Mouse (Mus musculus): ENCODE data around the gene Sp3. TPM values are rescaled to one million over a fixed set of nuclear protein-coding genes. Genes with fewer than 3 reads are reported as not detected.
A peak's percentile ranks its signal among the peaks of the same experiment; 100 is the strongest.
"Not testable (repeated sequence)": the region's sequence is repeated elsewhere in the genome, so short reads cannot be mapped to it uniquely, and the experiment has no call there.

Gene Sp3
- polyA plus RNA-seq, 1 experiment, result 8.9 TPM

DNA sequence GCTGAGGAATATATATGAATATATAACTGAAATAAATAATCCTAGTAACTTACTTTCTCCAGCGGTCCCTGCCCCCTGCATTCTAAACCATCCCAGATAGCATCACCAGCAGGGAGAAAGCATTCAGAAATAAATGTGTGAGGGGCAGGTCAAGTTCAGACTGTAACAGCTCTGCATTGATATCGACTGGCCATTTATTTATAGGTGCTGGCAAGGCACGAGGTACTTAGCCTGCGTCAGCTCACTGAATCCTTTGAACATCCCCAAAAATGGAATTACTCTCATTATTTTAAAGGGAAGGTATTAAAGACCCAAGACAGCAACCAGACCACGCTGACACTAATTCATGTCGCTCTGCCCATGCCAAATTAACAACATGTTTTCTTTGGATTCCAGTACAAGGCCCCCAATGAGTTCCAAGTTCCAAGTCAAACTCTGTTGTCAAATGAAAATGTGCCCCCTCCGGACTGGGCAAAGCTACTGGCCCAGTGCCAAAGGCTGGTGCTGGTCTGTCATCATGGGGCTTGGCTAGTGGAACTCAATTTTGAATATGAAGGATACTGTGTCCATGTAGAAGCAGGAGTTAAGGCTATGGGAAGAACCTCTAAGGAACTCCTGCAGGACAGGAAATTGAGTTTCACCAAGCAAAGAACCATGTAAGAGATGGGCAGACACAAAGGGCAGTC lies 64.9 kb downstream of the Sp3 start:
- Histone ChIP-seq H3K27me3 (ENCODE audit: control insufficient read depth, insufficient read depth, low read length) (no peaks in the 10 kb centered on the region), H3K27ac (ENCODE audit: control insufficient read depth, insufficient read depth, low read depth, low read length) (no peak overlapping the region), H3K4me1 (ENCODE audit: control insufficient read depth, insufficient read depth, low read length) (no peaks in the 10 kb centered on the region), H3K36me3 (ENCODE audit: control insufficient read depth, insufficient read depth, low read length) (no peaks in the 10 kb centered on the region), H3K4me3 (ENCODE audit: control insufficient read depth, low read depth, low read length) (no peak overlapping the region)
- no peak for TF ChIP-seq POLR2A (IDR thresholded peaks at IDR 0.05; ENCODE audit: control insufficient read depth, low read depth, low read length)
- no peak for TF ChIP-seq CTCF (IDR thresholded peaks at IDR 0.05; ENCODE audit: control insufficient read depth, insufficient read depth, insufficient replicate concordance, low read depth, low read length)

DNA sequence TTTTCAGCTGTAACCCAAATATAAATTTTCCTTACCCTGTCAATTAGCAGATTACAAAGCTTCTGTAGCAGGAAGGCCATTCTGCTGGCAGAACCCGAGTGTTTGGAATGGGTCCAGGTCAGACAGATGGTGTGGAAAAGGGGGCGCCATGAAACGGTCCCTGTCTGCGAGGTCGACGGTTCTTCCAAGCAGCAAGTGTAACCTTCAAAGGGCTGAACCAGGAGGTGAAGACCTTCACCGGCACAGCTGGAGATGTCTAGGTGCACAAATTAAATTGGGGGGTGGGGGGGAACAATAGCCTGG lies 66.8 kb downstream of the Sp3 start:
- Histone ChIP-seq H3K36me3 (ENCODE audit: control insufficient read depth, insufficient read depth, low read length) (no peaks in the 10 kb centered on the region), H3K27ac (ENCODE audit: control insufficient read depth, insufficient read depth, low read depth, low read length) (no peak overlapping the region), H3K4me1 (ENCODE audit: control insufficient read depth, insufficient read depth, low read length) (no peaks in the 10 kb centered on the region; the same call in 1 of the 2 replicates), H3K4me3 (ENCODE audit: control insufficient read depth, low read depth, low read length) (no peak overlapping the region), H3K27me3 (ENCODE audit: control insufficient read depth, insufficient read depth, low read length) (no peaks in the 10 kb centered on the region)
- TF ChIP-seq POLR2A (IDR thresholded peaks at IDR 0.05; ENCODE audit: control insufficient read depth, low read depth, low read length), result no peak
- no peak for TF ChIP-seq CTCF (IDR thresholded peaks at IDR 0.05; ENCODE audit: control insufficient read depth, insufficient read depth, insufficient replicate concordance, low read depth, low read length)

DNA sequence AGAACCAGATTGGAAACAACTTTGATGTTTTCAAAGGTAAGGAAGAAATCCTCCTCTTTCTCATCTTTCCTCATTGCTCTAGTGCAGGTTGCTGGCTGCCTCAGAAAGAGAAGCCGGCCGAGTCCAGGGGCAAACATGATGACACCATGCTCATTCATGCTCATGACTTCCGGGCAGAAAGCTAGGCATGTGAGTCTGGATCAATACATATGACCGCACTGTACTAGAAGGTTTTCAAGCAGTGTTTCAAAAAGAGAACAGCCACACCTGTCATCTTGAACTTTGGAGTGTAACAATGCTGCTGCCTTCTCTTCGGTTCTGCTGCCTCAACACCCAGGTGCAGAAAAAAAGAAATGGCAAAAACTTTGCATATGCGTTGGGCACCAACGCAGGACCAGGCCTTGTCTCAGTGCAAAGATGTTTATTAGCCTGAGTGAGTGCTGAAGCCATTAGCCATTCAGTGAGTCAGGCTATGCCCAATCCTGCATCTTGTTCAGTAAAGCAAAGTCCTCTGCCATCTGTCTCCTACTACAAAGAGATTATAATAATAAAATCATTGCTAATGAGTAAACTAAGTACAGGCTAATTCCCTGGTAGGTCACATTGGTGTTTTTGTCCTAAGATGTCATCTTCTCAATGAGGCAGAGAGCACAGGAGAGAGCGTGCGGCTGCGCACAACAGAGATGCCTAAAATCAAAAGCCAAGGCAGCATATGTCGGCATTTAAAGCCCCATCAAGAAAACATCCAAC lies 67.4 kb downstream of the Sp3 start:
- Histone ChIP-seq H3K4me3 (ENCODE audit: control insufficient read depth, low read depth, low read length) (no peak overlapping the region), H3K4me1 (ENCODE audit: control insufficient read depth, insufficient read depth, low read length) (no peaks in the 10 kb centered on the region; the same call in 1 of the 2 replicates), H3K27ac (ENCODE audit: control insufficient read depth, insufficient read depth, low read depth, low read length) (no peak overlapping the region), H3K27me3 (ENCODE audit: control insufficient read depth, insufficient read depth, low read length) (no peaks in the 10 kb centered on the region), H3K36me3 (ENCODE audit: control insufficient read depth, insufficient read depth, low read length) (no peaks in the 10 kb centered on the region)
- no peak for TF ChIP-seq CTCF (IDR thresholded peaks at IDR 0.05; ENCODE audit: control insufficient read depth, insufficient read depth, insufficient replicate concordance, low read depth, low read length)

DNA sequence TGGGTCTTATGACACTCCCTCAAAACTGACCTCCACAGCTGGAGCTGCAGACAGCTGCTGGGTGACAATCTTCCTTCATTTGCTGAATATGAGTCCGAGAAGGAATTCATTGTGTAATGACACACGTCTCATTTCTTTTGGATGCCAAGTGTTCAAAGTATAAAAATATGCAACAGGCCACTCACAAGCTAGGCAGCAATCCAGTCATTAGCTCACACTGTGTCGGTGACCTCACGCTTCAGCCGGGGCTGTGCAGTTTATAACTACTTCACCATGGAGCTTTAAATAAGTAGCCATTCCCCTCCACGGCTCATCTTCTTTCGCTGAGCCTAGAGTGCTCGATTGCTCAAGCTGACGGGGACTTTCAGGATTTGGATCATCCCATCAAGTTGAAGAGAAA lies 68.7 kb downstream of the Sp3 start:
- TF ChIP-seq CTCF (IDR thresholded peaks at IDR 0.05; ENCODE audit: control insufficient read depth, insufficient read depth, insufficient replicate concordance, low read depth, low read length) (no peak), POLR2A (IDR thresholded peaks at IDR 0.05; ENCODE audit: control insufficient read depth, low read depth, low read length) (no peak)
- Histone ChIP-seq H3K27ac (ENCODE audit: control insufficient read depth, insufficient read depth, low read depth, low read length) (no peak overlapping the region), H3K4me3 (ENCODE audit: control insufficient read depth, low read depth, low read length) (no peak overlapping the region), H3K4me1 (ENCODE audit: control insufficient read depth, insufficient read depth, low read length) (no peaks in the 10 kb centered on the region; the same call in 1 of the 2 replicates), H3K36me3 (ENCODE audit: control insufficient read depth, insufficient read depth, low read length) (no peaks in the 10 kb centered on the region), H3K27me3 (ENCODE audit: control insufficient read depth, insufficient read depth, low read length) (no peaks in the 10 kb centered on the region)

DNA sequence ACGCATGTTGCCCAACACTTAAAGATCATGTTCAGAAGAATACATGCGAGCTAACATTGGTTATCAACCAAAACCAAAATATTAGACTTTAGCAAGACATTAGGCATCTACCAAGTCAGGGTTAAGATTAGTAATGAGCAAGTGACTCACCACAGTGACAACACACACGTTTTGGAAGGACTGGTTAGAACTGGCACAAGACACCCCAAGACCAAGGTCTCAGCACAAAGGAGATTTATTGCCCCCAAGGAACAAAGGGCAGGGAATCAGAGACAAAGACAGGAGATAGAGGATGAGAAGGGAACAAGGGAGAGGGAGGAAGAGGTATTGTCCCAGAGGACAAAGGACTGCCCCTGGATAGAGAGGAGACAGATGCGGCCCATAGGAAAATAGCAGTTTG lies 71.2 kb downstream of the Sp3 start:
- Histone ChIP-seq H3K27ac (ENCODE audit: control insufficient read depth, insufficient read depth, low read depth, low read length) (no peak overlapping the region), H3K27me3 (ENCODE audit: control insufficient read depth, insufficient read depth, low read length) (no peaks in the 10 kb centered on the region)
- TF ChIP-seq CTCF (IDR thresholded peaks at IDR 0.05; ENCODE audit: control insufficient read depth, insufficient read depth, insufficient replicate concordance, low read depth, low read length) (no peak), POLR2A (IDR thresholded peaks at IDR 0.05; ENCODE audit: control insufficient read depth, low read depth, low read length) (no peak)

DNA sequence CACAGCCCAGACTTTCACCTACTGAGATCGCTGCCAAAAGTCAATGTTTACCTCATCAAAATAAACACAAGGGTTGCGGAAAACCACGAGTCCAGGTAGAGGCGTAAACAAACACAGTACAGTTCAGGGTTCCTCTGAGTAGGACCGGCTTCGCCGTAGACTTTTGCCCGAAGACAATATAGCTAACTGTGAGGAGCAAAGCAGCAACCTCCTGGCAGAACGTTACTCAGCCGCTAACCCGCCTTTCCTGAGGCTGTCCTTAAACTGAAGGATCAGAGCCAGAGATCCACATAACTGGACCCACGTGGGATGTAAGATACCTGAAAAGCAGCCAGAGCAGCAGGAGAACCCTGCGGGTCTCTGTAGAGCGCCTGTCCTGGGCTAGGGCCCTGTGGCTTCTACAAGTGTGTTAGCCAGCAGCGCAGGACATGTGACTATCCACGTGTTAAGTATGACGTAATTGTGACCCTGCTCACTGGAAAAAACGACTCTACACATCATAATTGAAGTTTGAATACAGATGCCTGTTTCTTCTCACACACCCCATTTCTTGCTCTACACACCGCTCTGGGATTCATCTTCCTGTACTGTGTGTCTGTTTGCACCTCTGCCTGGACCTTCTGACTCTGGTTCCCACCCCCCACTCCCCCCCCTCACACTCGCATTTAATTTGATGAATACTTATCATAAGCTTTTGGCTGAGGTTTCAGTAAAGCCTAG lies 71.9 kb downstream of the Sp3 start:
- no peak for TF ChIP-seq POLR2A (IDR thresholded peaks at IDR 0.05; ENCODE audit: control insufficient read depth, low read depth, low read length)
- TF ChIP-seq CTCF (IDR thresholded peaks at IDR 0.05; ENCODE audit: control insufficient read depth, insufficient read depth, insufficient replicate concordance, low read depth, low read length), result no peak
- H3K27ac ChIP-seq (ENCODE audit: control insufficient read depth, insufficient read depth, low read depth, low read length), result no peak overlapping the region
- no peaks in the 10 kb centered on the region for H3K36me3 ChIP-seq (ENCODE audit: control insufficient read depth, insufficient read depth, low read length)
- peak overlapping the region; percentile 69 for H3K4me3 ChIP-seq (ENCODE audit: control insufficient read depth, low read depth, low read length)
- H3K4me1 ChIP-seq (ENCODE audit: control insufficient read depth, insufficient read depth, low read length), result no peaks in the 10 kb centered on the region; the same call in 1 of the 2 replicates
- no peaks in the 10 kb centered on the region for H3K27me3 ChIP-seq (ENCODE audit: control insufficient read depth, insufficient read depth, low read length)

More for the DNA sequence above, 71.2 kb downstream of the Sp3 start:
- Histone ChIP-seq H3K36me3 (ENCODE audit: control insufficient read depth, insufficient read depth, low read length) (no peaks in the 10 kb centered on the region), H3K4me3 (ENCODE audit: control insufficient read depth, low read depth, low read length) (peak overlapping the region; percentile 49), H3K4me1 (ENCODE audit: control insufficient read depth, insufficient read depth, low read length) (no peaks in the 10 kb centered on the region; the same call in 1 of the 2 replicates)

DNA sequence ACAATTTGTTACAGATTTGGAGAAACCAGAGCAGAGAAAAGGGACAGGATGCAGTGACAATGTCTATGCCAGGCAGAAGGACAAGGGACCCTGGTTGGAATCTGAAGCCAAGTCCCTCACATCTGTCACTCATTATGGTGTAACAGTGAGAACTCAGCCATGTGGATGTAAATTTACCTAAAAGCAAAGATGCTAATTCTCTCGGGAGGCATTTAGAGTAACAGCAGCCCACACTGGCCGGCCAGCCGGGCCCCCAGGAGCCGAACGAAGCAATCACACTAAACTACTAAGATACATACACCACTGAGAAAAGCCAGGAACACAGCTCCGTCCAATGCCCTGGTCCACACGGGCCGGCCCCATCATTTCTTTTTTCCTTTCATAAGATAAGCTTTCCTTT lies 73.5 kb downstream of the Sp3 start:
- peak overlapping the region; percentile 17 for H3K4me3 ChIP-seq (ENCODE audit: control insufficient read depth, low read depth, low read length)
- H3K4me1 ChIP-seq (ENCODE audit: control insufficient read depth, insufficient read depth, low read length), result no peaks in the 10 kb centered on the region; the same call in 1 of the 2 replicates
- no peaks in the 10 kb centered on the region for H3K36me3 ChIP-seq (ENCODE audit: control insufficient read depth, insufficient read depth, low read length)
- TF ChIP-seq CTCF (IDR thresholded peaks at IDR 0.05; ENCODE audit: control insufficient read depth, insufficient read depth, insufficient replicate concordance, low read depth, low read length) (no peak), POLR2A (IDR thresholded peaks at IDR 0.05; ENCODE audit: control insufficient read depth, low read depth, low read length) (no peak)
- no peak overlapping the region for H3K27ac ChIP-seq (ENCODE audit: control insufficient read depth, insufficient read depth, low read depth, low read length)
- no peaks in the 10 kb centered on the region for H3K27me3 ChIP-seq (ENCODE audit: control insufficient read depth, insufficient read depth, low read length)

DNA sequence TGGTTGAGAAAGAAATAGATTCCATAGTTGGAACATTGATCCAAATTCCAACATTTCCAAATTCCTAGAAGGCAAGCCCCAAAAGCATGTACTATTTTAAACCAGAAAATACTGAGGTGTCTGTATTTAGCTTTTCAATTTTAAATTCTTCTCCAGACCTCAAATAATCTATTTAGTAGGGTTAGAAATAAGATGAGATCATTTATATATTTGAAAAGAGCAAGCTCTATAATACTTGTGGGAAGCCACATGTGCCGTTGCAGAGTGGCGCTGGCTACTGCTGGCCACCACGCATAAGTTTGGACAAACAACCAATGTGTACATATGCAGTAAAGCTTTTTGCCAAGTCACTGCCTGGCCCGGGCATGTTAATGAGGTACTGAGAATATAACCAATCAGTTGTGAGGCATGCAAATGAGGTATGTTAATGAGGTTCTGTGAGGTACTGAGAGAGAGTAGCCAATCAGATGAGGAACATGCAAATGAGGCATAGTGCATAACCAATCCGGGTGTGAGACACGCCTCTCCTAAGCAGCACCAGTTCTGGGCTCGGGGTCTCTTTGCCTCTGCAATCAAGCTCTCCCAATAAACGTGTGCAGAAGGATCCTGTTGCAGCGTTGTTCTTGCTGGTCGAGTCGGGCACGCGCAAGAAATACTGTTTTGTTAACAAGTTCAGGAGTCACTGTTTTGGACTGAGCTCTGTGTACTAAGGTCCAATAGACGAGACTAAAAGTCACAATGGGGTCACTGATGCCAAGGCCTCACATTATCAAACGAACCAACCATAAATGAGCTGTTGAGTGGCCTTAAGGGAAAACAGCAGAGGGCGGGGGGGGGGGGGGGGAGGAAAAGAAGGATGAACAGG lies 77.2 kb downstream of the Sp3 start:
- H3K27ac ChIP-seq (ENCODE audit: control insufficient read depth, insufficient read depth, low read depth, low read length); H3K27me3 ChIP-seq (ENCODE audit: control insufficient read depth, insufficient read depth, low read length); H3K4me1 ChIP-seq (ENCODE audit: control insufficient read depth, insufficient read depth, low read length); H3K36me3 ChIP-seq (ENCODE audit: control insufficient read depth, insufficient read depth, low read length); H3K4me3 ChIP-seq (ENCODE audit: control insufficient read depth, low read depth, low read length): not testable (repeated sequence)
